Mouse (Mus musculus): ENCODE data around the gene Reln.

GRCm38 (mm10) chr5:22316471-22316870 is 28.0 kb downstream of the Reln start:
- TF ChIP-seq CTCF (IDR thresholded peaks at IDR 0.05; ENCODE audit: insufficient read depth, low read length): no peak
- no peak for TF ChIP-seq POLR2A (IDR thresholded peaks at IDR 0.05; ENCODE audit: borderline replicate concordance, extremely low read depth, low read depth, low read length)
